Mouse (Mus musculus) right cerebral cortex, postnatal 36 days (tissue): ENCODE results near the gene Clec18a.
A peak's percentile ranks its signal among the peaks of the same experiment; 100 is the strongest.
"Not testable (repeated sequence)": the region's sequence is repeated elsewhere in the genome, so short reads cannot be mapped to it uniquely, and the experiment has no call there.

ENCODE experiments used
- DNase-seq, 2 experiments: peaks; one replicate each; pipeline ENCODE4 v3.0.0; 2022; ENCODE audit warnings: low spot score in 2 of 2, mixed read lengths in 1 of 2

Clec18a gene

DNA sequence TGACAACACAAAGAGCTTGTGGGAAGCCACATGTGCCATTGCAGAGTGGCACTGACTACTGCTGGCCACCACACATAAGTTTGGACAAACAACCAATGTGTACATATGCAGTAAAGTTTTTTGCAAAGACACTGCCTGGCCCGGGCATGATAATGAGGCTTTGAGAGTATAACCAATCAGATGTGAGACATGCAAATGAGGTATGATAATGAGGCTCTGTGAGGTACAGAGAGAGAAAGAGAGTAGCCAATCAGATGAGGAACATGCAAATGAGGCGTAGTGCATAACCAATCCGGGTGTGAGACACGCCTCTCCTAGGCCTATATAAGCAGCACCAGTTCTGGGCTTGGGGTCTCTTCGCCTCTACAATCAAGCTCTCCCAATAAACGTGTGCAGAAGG is at the start of gene Clec18a:
TSS of gene Clec18a (minus strand) at position 101 of the 400 bp plus-strand sequence.
- DNase-seq, result not testable (repeated sequence)

DNA sequence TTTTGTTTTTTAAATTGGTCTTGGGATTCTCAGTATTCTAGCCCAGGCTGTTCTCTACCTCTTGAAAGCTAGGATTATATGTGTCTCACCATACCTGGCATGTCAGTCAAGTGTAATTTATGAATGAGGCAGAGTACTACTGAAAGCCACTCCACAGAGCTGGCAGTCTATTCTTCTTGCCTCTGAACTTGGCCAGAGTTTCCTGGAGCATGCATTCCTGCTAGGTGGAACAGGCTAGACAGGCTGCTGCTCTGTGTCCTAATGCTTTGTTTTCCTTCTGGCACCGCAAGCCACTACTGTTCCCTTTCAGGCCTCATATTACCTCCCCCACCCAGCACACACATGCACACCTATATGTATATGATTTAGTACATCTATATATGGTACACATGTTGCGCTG is 38.5 kb upstream of the Clec18a start:
- no peak for DNase-seq

DNA sequence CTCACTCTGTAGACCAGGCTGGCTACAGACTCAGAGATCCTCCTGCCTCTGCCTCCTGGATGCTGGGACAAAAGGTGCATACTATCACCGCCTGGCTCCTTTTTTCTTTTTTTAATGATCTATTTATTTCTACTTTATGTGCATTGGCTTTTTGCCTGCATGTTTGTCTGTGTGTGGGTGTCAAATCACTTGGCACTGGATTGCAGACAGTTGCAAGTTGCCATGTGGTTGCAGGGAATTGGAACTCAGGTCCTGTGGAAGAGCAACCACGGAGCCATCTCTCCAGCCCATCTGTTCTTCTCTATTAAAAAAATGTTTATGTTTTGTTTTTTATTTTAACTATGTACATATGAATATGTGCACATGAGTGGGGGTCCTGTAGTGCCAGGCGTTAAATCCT is 27.3 kb upstream of the Clec18a start:
- DNase-seq, result no peak

DNA sequence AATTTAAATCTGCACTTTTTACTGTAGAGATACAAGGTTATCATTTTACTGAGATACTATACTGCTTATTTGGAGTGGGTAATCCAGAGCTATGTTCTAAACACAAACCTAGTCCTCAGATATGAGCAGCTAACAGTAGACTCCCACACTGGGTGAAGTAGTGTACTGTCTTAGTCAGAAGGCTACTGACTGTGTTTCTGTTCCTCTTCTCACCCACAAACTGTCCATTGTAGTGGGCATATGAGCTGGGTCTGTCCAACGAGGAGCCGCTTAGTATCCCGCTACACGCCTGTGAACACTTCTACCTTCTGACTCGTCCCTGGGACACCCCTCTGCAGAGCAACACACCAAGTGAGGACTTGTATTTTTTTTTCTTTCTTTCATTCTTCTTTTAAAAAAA is 22.7 kb upstream of the Clec18a start:
- DNase-seq, result no peak

DNA sequence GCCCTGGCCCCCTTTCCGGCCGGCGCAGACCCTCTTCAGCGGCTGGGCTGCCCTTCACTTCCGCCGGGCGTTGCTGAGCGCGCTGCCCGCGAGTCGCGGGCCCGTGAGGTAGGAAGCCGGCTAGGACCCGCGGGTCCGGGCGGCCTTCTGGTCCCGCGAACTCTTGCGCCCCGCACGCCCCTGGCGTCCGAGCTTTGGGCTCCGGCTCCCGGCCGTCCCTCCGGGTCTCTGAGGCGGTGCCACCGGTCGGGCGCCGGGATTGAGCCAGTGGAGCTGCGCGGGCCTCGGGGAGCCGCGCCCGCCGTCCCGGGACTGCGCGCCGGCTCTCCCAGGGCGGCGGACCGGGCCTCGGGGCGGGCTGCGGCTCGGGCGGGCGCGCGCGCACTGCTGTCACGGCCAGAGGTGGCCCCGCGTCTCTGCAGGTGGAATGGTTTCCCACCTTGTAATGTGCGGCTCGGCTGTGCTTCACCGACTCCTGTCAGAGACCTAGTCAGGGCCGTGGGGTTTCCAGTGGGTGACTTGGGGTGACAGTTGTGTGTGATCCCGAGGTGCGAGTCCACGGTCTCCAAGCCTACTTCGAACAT is 2.6 kb upstream of the Clec18a start:
- DNase-seq, result not testable (repeated sequence)

DNA sequence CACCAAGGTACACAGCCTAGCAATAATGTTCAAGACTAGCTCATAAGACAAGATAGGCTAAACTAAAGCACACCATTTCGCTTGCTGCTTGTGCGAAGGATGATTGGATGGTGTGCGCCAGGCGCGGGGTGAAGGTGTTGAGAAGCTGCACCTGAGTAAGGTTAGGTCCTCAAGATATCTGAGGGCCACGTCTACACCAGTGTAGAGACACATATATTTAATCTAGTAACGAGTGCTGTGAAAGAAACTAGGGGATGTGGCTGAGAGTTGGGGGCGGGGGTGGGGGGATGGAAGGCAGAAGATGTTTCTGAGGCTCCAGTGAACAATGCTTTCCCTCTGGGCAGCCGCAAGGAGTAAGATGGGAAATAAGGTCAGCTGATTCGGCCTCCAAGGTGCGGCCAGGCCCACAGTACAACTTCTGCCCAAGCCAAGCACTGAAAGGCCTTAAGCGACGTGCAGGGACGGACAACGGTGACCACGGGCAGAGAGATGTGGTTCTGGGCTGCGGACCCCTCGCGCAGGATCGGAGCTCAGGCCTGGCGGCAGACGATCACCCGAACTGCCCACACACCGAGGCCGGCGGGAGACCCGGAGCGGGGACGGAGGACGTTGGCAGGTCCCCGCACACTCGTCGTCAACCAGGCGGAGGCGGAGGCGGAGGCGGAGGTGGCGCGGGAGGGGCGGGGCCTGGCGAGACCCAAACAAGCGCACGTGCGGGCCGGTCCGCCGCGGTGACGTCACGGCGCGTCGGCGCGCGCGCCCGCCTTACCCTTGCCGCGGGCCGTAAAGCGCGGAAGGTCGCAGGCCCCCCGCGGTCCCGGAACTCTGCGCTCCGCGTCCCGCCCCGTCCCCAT is 1.9 kb upstream of the Clec18a start, which contains the start of gene Pdpr:
TSS of gene Pdpr (plus strand) at position 766 of the 854 bp plus-strand sequence.
- peak; percentile 87 to 89 for DNase-seq

DNA sequence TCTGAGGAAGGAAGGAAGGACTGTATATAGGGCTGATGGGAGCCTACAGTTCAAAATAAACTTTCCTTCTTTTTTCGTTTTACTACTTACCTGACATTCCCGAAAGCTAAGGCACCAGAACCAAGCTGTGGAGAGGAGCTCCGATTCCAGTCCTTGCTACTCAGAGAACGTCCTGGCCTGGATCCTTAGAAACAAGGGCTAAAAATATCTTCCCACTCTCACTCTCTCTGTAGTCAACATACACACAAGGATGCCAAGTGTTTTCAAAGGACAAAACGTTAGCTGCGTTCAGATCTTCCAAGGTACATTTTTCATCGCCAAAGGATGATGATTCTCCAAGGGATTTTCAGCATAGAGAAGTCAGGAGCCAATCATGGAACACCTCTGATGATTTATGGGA is 520 bp downstream of the Clec18a start:
- no peak for DNase-seq

DNA sequence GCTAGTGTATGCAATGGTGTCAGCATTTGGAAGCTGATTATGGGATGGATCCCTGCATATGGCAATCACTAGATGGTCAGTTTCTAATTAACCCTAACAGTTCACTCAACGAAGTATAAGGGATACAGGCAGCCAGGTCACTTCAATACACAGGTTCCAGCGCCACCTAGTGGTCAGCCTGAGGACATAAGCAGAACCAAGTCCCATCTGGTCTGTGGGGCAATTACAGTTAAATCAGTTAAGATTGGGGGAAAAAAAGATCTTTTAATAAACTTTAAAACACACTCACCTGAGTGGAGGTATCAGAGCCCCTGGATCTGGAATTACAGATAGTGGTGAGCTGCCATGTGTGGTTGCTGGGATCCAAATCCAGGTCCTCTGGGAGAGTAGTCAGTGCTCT is 2.1 kb downstream of the Clec18a start:
- peak; percentile 18 to 29 for DNase-seq

DNA sequence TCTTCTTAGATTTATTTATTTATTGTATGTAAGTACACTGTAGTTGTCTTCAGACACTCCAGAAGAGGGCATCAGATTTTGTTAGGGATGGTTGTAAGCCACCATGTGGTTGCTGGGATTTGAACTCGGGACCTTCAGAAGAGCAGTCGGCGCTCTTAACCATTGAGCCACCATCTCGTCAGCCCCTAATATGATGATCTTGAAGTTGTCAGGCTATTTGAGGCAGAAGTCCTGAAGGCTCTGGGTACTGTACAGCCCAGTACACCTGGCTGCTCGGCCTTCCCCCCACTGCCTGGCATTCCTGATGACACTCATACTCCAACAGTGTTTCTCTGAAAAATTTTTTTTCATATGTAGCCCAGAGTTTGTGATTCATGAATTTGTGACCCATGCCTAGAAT is 8.3 kb downstream of the Clec18a start:
- not testable (repeated sequence) for DNase-seq

DNA sequence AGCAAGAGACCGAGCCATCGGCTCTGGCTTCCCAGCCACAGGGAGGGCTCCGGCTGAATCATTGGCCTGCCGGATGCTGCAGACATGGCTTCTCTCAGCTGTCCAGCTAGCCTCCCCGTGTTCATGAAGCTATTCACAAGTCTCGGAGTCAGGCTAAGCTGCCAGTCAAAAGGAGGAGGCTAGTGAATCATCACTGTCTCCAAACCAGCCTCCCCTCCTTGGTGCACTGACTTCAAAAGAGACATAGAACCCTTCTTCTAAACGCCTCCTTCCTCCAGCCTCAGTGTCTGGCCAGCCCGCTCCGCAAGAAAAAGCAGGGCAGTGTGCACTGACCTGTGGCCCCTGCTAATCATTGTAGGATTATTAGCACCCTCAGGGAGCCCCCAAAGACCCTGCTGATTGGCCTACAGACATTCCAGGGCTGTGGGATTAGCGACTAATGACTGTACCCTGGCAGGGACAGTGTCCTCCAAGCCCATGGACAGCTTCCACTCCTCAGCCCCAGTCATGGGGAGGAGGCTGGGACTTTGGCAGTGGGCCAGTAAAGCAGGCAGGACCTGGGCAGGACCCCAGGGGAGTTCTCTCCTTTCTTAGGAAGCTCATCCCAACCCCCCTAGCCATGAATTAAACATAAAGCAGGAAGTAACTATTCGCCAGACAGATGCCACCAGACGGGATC is 10.5 kb downstream of the Clec18a start:
- no peak for DNase-seq

DNA sequence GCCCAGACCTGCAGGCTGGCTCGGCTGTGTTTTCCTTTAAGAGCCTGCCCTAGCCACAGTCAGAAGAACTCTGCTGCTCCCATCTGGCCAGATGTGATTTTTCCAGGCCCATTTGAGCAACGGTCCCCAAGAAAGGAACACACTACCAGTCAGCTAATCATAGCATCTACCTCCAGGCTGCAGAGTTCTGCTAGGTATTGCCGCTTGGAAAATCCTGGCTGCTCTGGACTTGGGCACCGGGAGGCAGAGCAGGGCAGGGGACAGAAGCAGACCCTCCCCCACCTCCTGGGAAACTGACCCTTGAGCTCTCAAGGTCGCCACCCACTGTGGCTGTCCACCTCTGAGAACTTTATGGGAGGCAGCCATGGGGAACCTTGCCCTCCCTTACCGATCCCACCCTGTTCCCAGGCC is 12.4 kb downstream of the Clec18a start:
- no peak for DNase-seq

DNA sequence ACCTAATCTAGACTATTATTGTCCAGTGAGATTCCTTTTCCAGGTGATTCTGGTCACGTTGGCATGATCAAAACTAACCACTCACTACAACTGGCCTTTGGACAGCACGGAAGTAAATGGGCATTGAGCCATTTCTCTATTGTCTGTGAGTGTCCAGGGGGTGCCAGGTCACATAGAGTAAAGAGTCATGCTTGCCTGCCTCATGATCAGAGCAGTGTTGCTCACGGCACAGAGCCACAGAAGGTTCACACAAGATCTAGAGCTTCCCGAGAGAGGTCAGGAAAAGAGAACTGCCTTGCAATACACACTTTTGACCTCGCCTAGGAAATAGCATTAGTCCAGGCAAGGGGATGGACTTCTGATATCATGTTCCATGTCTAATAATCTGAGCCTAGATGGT is 12.8 kb downstream of the Clec18a start:
- no peak for DNase-seq

DNA sequence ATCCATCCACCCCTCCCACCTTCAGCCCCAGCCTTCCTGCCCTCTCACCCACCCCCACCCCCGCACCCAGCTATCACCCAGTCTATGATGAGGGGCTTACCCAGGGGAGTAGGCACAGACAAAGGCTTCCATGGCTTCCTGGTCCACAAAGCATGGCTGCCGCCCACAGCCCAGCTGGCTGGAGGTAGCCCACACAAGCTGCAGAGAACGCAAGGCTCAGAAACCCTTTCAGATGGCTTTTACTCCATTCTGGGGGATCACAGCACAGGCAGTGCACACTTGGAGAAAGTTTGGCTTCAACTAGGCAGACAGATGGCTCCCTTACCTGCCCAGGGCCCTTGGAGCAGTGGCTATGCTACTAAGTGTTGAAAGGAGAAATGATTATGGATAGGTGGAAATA is 16.3 kb downstream of the Clec18a start:
- DNase-seq, result peak; percentile 56 to 61

DNA sequence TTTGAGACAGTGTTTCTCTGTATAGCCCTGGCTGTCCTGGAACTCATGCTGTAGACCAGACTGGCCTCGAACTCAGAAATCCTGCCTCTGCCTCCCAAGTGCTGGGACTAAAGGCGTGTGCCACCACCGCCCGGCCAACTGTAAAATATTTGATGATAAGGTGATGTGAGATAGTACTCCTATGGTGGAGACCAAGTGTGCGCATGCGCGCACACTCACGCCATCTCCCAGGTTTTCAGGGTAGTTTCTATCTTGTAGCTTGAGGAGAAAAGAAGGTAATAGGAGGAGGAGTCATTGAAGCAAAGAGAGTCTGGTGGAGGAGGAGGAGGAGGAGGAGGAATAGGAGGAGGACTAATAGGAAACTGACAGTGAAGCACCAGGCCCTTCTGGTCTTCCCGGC is 23.6 kb downstream of the Clec18a start:
- not testable (repeated sequence) for DNase-seq

DNA sequence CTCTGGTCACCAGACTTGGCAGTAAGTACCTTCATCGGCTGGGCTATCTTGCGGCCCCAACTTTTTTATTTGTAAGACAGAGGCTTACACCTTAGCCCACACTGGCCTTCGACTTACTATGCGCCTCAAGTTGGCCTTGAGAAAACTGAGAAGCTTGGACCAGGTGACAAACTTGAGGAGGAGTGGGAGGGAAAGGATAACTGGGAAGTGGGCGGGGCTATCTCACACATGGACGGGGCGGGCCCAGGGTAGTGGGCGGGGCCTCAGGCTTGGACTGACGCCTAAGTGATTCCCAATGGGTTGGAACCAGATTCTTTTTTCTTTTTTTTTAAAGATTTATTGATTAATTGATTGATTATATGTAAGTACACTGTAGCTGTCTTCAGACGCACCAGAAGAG is 24.8 kb downstream of the Clec18a start:
- DNase-seq, result no peak

DNA sequence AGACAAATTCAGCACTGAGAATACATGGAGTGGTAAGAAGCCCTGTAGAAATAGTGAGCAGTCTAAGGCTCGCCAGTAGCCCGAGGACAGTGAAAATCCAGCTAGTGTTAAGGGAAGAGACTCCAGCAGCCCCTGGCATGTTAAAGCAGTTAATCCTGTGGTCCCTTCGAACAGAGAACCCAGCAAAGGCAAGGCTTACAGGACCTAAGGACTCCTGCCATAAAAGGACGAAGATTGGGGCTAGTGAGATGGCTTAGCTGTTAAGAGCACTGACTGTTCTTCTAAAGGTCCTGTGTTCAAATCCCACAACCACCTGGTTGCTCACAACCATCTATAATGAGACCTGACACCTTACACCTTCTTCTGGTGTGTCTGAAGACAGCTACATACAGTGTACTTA is 25.9 kb downstream of the Clec18a start:
- DNase-seq, result no peak

DNA sequence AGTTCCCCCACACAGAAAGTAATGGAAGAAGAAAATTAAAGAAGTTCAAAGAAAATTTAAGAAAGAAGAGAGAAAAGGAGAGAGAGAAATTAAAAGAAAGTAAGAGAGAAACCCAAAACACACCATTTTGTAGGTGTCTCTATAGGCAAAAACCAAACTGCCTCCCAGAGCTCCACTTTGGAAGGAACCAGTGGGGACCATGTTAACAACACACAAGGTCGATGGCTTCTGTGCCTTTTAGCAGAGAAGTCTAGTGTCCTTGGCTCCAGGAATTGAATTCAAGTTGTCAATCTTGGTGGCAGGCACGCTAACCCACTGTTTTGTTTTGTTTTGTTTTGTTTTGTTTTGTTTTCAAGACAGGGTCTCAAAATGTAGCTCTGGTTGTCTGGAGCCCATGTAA is 29.3 kb downstream of the Clec18a start:
- DNase-seq, result no peak

DNA sequence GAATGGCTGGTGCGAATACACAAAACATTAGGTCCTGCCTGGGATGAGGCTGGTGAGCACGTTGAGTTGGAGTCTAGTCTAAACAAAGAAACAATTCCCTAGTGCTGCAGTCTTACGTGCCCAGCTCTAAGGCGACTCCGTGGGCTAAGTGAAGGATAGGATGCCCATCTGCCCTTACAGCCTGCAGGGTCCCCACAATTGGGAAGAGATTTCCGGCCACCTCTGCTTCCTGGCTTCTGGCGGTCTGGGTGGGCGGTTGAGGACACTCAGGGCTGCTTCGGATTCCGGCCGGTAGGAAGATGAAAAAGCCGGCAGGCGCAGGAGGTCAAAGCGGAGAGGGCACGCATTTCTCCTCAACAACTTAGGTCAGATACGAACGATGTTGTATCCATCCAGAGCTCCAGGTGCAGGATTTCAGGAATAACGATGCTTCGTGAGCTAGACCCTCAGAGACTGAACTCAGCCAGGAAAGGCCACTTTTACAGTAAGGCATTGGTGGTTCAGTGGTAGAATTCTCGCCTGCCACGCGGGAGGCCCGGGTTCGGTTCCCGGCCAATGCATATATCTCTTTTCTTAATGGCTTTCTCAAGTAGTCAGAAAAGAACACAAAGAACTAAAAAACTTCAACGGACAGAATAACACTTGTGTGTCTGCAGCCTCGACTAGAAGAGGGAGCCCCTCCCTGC is 30.0 kb downstream of the Clec18a start:
- peak; percentile 89 to 91 for DNase-seq

DNA sequence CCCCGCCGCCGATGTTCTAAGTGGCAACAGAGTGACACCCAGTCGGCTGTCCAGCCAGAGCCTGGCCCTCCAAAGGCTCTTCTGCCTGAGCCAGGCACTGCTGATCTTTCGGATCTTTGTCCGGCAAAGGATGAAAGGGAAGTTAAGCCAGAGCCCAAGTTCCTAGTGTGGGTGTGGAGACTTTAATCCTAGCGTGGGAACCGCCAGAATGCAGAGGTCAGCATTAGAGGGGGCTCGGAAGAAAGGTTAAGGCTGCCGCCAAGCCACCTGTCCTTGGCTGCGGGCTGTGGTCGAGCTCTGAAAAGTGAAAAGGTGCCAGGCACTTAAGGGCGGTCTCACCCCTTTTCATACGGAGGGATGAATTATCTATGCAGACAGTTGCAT is 30.5 kb downstream of the Clec18a start:
- no peak for DNase-seq

DNA sequence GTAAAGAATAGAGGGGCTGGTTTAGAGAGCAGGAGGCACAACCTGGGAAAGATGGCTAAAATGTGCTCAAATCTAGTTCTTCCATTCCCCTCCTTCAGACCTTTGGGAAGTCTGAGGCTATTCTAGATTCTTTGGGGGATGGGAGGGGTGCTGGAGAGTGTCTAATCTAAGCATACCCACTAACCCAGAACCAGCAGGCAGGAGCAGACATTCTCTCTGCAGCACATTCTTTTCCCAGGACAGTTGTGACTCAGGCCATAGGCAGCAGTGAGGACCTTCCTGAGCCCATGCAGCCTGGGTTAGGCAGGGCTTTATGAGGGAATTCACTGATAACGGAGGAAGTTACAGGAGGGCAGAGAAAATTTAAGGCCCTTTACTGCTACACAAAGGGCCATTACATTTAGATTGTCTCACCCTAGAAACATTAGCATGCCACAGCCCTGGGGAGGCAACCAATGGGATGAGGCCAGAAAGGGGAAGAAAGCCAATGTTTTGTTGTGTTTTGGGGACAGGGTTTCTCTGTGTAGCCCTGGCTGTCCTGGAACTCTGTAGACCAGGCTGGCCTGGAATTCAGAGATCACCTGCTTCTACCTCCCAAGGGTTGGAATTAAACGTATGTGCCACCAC is 33.2 kb downstream of the Clec18a start:
- no peak for DNase-seq

DNA sequence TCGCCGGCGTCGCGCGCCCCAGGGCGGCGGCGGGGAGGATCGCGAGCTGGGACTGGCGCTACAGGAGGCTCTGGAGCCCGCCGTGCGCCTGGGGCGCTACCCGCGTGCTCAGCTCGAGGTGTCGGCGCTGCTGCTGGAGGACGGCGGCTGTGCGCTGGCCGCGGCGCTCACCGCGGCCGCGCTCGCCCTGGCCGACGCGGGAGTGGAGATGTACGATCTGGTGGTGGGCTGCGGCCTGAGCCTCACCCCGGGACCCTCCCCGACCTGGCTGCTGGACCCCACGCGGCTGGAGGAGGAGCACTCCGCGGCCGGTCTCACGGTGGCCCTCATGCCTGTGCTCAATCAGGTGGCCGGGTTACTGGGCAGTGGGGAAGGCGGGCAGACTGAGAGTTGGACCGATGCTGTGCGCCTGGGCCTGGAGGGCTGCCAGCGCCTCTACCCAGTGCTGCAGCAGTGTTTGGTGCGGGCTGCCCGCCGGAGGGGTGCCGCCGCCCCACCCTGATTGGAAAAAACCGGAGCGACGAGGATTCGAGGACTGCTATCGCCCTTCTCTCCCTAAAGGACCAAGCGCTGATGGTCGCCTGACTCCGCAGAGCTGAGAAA is 35.4 kb downstream of the Clec18a start:
- peak in 1 of 2 experiments; percentile 39 for DNase-seq
